Mouse (Mus musculus) thymus, postnatal 4 days (tissue): ENCODE measurements around the gene Galns.

ENCODE experiments used
- DNase-seq: peaks from one replicate; pipeline ENCODE4 v3.0.0; 2021

Galns gene

GRCm38 (mm10) chr8:122564363-122565352 is 46.6 kb downstream of the Galns start:
- no peak for DNase-seq

GRCm38 (mm10) chr8:122561199-122561598 is 50.1 kb downstream of the Galns start:
- DNase-seq: no peak

GRCm38 (mm10) chr8:122558671-122559349 is 52.5 kb downstream of the Galns start:
- no peak for DNase-seq

GRCm38 (mm10) chr8:122557248-122558038 is 53.8 kb downstream of the Galns start:
- peak; percentile 61 for DNase-seq

- DNase-seq: peak; percentile 88
Observed at GRCm38 (mm10) chr8:122556030-122557009, 54.9 kb downstream of the Galns start.

GRCm38 (mm10) chr8:122554786-122555185 is 56.5 kb downstream of the Galns start:
- no peak for DNase-seq

- DNase-seq: peak; percentile 99
Observed at GRCm38 (mm10) chr8:122551265-122552051, 59.8 kb downstream of the Galns start, which contains the start of gene Piezo1. Gene Piezo1 (minus strand): TSS chr8:122551329.

GRCm38 (mm10) chr8:122550995-122551264 is 60.3 kb downstream of the Galns start:
- no peak for DNase-seq

- peak; percentile 71 for DNase-seq
Observed at GRCm38 (mm10) chr8:122550234-122550994, 60.8 kb downstream of the Galns start.

- DNase-seq: no peak
Observed at GRCm38 (mm10) chr8:122548891-122549439, 62.3 kb downstream of the Galns start.

GRCm38 (mm10) chr8:122548331-122548730 is 62.9 kb downstream of the Galns start:
- DNase-seq: peak; percentile 59

GRCm38 (mm10) chr8:122547815-122548214 is 63.4 kb downstream of the Galns start:
- peak; percentile 64 for DNase-seq

- no peak for DNase-seq
Observed at GRCm38 (mm10) chr8:122546811-122547453, 64.3 kb downstream of the Galns start.

- DNase-seq: no peak
Observed at GRCm38 (mm10) chr8:122546066-122546755, 65.1 kb downstream of the Galns start.

GRCm38 (mm10) chr8:122544138-122544537 is 67.1 kb downstream of the Galns start:
- DNase-seq: no peak

GRCm38 (mm10) chr8:122538310-122539076 is 72.8 kb downstream of the Galns start:
- DNase-seq: no peak

GRCm38 (mm10) chr8:122537812-122538211 is 73.5 kb downstream of the Galns start:
- no peak for DNase-seq

GRCm38 (mm10) chr8:122537033-122537432 is 74.2 kb downstream of the Galns start:
- no peak for DNase-seq
